Mouse (Mus musculus): Measurements from ENCODE around the gene Dus1l.
"Not testable (repeated sequence)": the region's sequence is repeated elsewhere in the genome, so short reads cannot be mapped to it uniquely, and the experiment has no call there.

Gene Dus1l

DNA sequence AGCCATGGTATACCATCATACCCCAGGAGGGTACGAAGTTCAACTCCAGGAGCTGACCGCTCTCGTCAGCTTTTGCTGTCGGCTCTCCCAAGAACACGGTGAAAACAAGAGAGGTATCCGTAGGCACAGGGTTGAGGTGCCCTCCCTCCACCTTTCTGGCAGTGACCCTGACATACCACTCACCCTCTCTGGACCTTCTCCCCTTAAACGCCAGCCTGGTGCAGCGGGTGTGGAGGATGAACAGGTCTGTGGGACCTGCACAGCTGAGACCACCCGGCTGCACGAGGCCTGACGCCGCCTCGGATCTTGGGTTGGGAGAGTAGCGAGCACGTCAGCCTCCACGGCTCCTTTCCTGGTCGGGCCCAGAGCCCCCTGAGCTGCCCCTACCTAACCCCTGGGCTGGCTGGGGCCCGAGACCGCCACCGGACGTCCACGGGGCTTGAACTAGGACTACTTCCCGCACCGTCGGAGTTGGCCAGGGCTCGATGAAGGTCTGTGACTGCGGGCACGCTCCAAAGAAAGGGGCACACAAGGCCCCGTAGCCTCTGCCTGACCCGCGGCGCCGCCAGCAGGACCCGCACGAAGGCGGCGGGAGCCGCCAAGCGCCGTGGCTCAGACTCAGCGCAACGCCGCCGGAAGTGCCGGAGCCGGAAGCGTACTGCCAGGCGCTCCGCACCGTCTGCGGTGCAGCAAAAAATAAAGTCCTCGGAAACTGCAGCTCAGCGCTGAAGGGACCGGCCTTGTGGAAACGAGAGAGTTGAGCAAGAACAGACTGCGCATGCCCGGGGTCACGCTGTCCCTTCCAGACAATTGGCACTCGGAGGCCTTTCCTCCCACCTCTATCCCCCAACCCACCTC is at the start of gene Dus1l:
Dus1l (minus strand) TSS at position 648 of the 858 bp plus-strand sequence.
- DNase-seq (ENCODE audit: low spot score in 2 of 2): peak; percentile 90 to 96

DNA sequence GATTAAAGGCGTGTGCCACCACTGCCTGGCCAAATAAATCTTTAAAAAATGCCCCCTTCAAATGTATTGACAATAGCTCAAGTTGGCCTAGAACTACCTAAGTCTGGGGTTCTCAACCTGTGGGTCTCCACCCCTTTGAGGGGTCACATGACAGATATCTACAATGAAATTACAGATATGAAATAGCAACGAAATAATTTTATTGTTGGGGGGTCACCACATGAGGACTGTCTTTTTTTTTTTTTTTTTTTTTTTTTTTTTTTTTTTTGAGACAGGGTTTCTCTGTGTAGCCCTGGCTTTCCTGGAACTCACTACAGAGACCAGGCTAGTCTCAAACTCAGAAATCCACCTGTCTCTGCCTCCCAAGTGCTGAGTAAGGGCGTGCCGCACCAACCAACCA is 48.1 kb upstream of the Dus1l start:
- no peak for DNase-seq (ENCODE audit: low spot score in 2 of 2)

DNA sequence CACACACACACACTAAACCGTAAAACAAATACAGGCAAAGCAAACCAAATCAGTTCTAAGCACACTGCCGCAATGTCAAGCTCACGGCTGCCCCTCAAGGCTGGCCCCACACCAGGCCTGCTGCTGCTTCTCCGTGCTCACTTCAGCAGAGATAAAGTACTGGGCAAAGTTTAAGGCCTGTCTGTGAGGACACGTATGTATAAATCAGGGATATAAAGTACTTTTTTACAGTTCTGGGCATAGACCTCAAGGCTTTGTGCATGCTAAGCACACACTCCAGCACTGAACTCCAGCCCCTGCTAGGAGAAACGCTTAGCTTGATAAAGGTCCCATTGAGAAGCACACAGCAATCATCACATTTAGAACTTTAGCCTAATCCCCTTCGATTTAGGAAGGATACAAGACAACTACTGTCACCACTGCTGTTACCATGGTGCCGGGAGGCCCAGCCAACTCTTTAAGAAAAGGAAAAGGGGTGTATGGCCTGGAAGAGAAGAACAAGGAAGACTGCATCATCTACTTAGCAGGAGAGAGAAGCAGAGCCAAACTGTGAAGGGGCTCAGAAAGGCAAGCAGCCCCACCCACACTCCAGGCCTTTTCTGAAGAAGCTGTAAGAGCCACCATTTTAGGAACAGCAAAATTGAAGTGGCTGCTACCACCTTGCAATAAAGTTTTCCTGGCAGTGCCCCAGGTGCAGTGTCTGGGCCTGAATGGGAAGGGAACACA is 37.5 kb upstream of the Dus1l start:
- no peak for DNase-seq (ENCODE audit: low spot score in 2 of 2)

GRCm38 (mm10) chr11:120832962-120833361 is 36.8 kb upstream of the Dus1l start:
- DNase-seq (ENCODE audit: low spot score in 2 of 2): not testable (repeated sequence)

DNA sequence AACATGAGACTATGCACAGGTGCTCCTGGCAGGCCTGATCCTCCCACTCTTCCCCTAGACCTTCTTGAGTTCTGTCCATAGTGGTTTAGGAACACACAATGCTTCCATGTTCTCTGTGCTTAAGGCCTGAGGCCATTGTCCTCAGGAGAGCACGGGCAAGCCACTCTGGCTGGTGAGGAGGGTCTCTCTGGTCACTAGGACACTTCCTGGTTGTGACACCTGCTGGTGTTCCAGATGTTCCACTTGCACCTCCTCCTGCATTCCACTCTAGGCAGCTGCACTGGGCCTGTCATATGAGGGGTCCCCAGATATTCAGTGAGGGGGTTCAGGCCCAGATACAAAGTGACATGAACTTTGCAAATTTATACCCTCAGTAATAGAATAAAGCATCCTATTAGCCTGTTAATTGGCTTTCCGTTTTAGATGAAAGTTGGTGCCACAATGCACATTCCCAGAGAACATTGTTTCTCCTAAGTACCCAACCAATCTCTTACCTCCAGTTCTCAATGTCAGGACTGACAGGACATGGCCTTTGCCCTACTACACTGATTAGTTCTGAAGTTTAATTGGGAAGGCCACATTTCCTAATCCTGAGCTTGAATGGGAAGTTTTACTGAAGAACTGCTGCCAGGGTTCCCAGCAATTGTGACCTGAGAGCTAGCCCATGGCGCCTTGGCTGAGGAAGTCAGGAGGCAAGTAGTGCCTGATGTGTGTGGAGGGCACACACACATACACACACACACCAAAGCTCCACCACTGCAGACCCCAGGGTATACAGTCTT is 35.6 kb upstream of the Dus1l start:
- no peak for DNase-seq (ENCODE audit: low spot score in 2 of 2)

GRCm38 (mm10) chr11:120830686-120831085 is 34.5 kb upstream of the Dus1l start:
- no peak for DNase-seq (ENCODE audit: low spot score in 2 of 2)

DNA sequence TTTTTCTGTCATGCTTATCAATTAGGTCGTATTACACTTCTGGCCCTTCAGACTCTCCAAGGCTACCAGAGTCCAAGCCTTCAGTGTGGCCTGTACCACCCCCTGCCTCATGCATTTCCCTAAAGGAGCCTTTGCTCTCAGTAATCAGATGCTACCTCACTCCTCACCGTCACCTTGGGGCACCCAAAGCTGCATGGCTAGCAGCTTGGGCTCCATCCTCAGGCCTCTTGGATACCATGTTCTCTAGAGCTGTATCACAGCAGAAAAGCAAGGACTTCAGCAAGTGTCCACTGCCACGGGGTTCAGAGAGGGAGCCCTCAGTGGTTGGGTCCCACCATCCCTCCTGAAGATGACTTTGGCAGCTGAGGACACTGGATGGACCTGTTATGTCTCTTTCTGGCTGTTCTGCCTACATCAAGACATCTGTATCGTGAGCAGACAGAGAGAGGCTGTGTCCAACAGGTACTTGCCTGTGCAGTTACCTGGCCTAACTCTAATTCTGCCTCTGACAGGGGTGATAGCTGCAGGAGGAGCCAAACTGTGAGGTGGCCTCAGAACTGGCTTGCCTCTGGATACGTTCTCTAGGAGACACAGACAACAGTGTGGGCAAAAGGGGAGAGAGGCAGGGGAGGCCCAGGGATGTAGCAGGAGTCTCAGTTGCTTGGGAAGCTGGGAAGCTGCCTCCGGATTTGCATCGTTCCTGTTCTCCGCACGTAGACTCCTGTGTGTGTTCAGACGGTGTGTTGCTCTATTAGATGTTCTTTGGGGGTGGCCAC is 33.7 kb upstream of the Dus1l start:
- no peak for DNase-seq (ENCODE audit: low spot score in 2 of 2)

DNA sequence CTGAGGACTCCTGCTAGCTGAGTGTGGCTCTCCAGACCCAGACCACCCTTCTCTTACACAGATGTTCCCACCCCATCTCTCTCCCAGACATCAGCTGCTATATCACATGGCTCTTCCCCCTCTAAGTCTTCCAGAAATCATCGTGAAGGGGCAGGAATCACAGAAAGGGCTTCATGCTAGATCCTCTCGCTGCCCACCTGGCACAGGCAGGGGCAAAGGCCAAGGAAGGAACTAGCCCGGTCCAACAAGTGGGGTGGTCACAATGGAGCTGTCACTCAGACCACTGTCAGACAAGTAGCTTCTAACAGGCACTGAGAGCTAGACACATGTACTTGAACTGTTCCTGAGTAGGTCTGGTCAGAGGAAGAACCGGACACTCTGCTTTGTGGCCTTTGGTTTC is 32.2 kb upstream of the Dus1l start:
- DNase-seq (ENCODE audit: low spot score in 2 of 2): no peak

DNA sequence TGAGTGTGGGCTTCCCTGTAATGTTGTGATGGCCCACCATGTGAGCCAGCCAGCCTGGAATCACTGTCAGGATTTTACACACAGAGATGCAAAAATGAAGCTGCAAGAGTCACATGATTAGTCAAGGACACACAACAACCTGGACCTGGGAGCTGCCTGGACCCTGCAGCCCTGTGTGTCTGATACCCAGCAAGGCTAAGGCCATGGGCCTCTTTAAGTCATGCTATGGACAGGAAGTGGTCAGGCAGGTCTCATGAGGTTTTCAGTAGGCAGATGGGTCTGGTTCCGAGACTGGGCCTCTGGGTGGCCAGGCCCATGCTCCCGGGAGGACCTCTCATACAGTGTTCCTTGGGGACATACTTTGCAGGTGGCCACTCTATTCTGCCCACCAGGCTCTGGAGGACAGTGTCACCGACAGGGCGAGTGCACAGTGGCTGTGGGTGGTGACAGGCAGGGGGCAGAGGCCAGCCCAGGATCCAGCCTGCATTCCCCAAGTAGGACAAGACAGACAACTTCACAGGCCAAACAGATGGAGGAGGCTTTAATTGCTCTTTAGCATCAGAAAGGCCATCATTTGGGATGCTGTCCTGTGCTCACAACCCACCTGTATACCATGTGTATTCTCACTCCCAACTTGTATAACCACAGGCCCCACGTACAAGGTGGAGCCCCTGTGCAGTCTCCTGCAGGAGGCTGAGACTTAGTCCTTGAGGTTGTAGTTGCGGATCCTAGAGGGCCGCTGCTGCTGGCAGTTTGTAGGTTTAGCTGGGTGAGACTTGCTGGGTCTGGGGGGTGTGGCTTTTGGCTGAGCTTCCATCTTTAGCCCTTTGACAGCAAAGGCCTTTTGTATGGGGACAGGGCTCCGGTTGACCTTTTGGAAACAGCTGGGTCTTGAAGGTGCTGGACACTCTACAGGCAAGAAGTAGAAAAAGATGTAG is 30.1 kb upstream of the Dus1l start:
- no peak for DNase-seq (ENCODE audit: low spot score in 2 of 2)

DNA sequence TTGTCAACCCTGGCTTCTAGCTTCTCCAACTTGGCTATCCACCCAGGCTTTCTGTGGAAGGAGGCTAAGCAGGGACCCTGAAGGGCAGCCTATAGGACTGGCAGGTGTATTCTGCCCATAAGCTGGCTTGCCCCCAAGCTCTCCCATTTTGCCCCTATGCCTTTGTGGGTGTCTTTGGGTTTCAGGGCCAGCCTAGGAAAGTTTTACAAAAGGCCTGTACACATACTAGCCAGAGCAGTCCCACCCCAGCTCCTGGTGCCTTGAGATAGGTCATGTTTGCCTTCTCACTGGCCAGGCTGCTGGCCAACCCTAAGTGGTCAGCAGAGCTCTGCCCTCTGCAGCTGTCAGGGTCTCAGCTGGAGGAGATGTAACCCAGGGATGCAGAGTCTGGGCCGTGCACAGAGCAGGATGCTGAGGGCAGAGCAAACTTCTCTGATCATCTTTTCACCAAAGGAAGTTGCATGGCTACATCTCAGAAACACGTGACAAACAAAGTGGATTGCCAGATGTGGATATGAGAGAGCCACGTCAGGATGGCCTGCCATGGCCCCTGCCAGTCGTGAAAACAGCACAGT is 29.2 kb upstream of the Dus1l start:
- no peak for DNase-seq (ENCODE audit: low spot score in 2 of 2)

- DNase-seq (ENCODE audit: low spot score in 2 of 2): no peak
Measured at GRCm38 (mm10) chr11:120824787-120825288, 28.6 kb upstream of the Dus1l start.

GRCm38 (mm10) chr11:120823956-120824786 is 28.0 kb upstream of the Dus1l start, which contains the start of gene Fasn:
TSS of gene Fasn (minus strand) at chr11:120824547.
- peak; percentile 95 for DNase-seq (ENCODE audit: low spot score in 2 of 2)

GRCm38 (mm10) chr11:120823551-120823947 is 27.3 kb upstream of the Dus1l start:
- no peak for DNase-seq (ENCODE audit: low spot score in 2 of 2)

DNA sequence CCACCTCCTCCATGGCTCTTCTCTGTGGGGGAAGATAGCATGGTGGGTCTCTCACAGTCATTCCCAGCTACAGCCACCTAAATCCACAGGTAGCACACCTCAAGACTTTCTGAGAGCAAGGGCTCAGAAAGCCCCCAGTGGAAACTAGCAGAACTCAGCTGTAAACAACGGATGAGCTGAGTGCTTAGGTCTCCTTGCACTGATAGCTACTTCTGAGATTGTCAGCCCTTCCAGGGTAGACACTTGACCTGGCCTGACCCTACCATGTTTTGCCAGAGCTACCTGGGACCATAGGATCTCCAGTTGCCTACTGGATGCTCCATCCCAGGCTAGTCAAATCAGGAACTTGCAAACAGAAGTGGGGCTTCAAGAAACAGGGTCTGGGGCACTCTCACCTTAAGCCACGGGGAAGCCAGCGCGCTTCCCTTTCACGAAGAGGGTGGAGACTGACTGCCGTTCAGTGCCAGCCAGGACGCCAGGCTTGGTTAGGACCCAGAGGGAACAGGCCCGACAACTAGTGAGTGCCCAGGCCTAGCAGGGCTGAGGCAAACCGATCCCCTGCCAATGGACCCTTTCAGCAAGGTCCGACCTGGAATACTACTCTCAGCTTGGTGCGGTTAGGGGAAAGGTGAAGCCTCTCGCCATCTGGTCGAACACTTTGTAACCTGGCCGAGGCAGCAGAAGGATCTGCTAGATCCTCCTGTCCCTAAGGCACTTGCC is 26.8 kb upstream of the Dus1l start:
- peak in 1 of 2 experiments; percentile 15 for DNase-seq (ENCODE audit: low spot score in 2 of 2)

GRCm38 (mm10) chr11:120822321-120822720 is 26.1 kb upstream of the Dus1l start:
- no peak for DNase-seq (ENCODE audit: low spot score in 2 of 2)

GRCm38 (mm10) chr11:120821076-120821922 is 25.1 kb upstream of the Dus1l start:
- DNase-seq (ENCODE audit: low spot score in 2 of 2): peak; percentile 32 to 51

GRCm38 (mm10) chr11:120820546-120820945 is 24.3 kb upstream of the Dus1l start:
- no peak for DNase-seq (ENCODE audit: low spot score in 2 of 2)

Measured in heart, adult 9 months (tissue).